Mouse (Mus musculus) left cerebral cortex, adult 8-10 months (tissue): Measurements from ENCODE around the gene Gm35315. TPM values are rescaled to one million over a fixed set of nuclear protein-coding genes. Genes with fewer than 3 reads are reported as not detected.
"Not testable (repeated sequence)": the region's sequence is repeated elsewhere in the genome, so short reads cannot be mapped to it uniquely, and the experiment has no call there.

ENCODE experiments used
- DNase-seq, 2 experiments: peaks; one replicate each; pipeline ENCODE4 v3.0.0; 2022; ENCODE audit warnings: low spot score in 2 of 2
- total RNA-seq, 4 experiments: library from RNA; stranded (reverse); gene quantifications; 2 replicates each; pipeline ENCODE4 v1.2.4; 2022

Gm35315 gene
- total RNA-seq: 1 to 10 TPM in 2 of 4 experiments, under 1 TPM in 2; 0.61 to 2.1 (median 1.2) TPM

DNA sequence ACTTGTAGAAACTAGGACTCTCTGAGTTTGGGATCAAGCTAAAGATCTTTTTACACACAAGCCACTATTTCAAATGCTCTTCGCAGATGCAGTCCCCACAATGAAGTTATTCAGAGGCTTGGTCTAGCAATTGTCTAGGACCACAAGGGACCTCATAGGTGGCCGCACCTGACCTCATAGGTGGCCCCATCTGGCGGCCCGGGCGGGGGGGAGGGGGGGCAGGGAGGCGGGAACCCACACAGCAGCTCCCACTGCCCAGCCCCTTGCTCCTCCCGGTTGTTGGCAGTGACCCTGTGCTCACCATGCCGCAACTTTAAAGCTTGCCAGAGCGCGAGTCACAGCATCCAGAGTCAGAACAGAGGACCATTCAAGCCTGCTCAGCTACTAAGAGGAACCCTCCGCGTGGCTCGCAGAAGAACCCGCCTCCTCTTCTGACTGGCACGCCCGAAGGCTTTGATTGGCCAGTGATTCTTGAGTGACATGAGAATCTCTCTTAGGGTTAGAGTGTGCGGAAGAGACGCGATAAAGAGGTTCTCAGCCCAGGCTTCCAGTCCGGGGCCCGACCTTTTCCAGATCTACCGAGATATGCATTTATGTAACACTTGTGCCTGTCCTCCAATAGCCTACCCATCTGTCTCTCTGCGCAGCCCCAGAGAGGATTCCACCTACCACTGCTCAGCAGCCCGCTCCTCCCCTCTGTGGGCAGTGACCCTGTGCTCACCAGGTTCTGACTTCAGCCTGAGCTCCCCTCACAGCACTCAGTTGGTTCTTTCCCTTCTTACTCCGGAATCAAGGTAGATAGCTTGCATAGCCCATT lies at the start of gene Gm35315:
TSS of gene Gm35315 (minus strand) at position 391 of the 817 bp plus-strand sequence.
- peak; percentile 74 to 90 for DNase-seq

DNA sequence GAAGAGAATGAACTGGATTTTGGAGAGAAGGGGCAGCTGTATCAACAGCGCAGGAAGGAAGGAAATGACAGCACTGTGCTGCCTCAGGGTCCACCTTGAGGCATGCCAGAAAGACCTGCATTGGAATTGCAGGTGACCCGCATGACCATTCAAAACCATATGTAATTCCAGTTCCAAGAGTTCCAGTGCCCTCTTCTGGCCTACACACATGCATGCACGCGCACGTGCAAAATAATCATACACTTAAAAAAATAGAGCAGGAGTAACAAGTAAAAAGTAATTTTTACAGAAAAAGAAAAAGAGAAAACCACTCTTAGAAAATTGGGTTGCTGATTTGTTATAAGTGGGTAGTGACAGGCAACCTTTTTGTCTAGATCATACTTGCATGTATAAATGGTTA lies 48.8 kb upstream of the Gm35315 start:
- no peak for DNase-seq

DNA sequence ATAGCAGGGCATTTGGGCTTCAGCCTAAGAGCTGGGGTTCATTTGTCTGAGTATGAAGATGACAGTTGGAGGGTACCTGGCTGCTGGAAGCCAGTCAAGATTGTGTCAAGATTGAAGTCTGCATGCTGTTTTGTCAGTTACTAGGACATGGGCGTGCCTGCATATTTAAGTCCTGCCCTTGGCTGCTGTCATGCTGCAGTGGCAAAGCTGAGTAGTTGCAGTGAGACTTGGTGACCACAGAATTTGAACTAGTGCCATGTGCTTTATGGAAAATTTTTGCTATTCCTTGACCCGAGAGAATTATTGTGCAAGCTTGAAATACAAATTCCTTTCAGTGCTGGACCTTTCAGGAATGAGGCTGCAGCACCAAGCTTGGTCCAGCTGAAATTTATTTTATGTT lies 48.1 kb upstream of the Gm35315 start:
- DNase-seq: no peak

DNA sequence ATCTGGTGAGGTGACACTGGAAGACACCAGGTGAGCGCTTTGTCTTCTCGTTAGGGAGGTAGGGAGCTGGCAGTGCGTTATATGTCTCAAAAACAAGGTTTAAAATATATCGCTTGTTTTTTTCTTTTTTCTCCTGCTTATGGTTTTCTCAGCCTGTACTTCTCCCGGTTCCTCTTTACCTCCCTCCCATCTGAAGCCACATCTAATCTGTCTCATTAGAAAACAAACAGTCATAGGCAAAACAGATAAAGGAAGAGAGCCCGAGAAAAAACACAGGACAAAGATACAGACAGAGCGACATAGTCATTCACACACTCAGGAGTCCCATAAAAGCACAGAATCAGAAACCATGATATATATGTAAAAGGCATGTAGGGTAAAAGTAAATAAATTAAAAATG lies 46.2 kb upstream of the Gm35315 start:
- no peak for DNase-seq

DNA sequence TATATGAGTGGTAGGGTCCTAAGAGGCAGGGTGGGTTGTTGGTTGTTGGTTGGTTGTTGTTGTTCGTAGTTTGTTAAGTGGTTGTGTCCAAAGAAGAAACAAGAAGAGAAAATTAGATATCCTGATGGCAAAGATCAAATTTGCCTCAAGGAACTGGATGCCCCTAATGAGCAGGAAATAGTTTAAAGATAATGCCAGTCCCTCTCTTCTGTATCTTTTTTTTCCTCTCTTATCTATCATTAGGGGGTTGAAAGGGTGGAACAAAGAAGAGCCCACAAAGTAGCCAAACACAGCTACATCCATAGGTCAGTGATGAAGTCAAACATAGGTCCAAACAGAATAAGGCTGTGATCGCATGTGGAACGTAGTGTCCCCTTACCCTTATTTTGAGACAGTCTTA lies 45.1 kb upstream of the Gm35315 start:
- DNase-seq: no peak

DNA sequence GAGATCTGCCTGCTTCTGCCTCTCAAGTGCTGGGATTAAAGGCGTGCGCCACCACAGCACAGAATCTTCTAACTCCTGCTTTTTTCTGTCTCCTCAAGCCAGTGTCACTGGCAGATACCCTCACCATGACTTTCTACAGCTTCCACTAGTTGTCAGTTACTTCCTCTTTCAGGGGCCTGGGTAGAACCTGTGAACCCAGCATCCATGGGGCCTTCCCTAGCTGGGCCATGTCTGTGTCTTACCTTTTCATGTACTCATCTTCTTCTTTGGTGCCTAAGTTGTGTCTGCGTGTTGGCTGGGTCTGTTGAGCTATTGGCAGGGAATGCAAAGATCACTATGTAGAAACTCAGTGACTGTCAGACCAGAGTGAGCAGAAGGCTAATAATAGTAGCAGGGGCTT lies 43.6 kb upstream of the Gm35315 start:
- no peak for DNase-seq

DNA sequence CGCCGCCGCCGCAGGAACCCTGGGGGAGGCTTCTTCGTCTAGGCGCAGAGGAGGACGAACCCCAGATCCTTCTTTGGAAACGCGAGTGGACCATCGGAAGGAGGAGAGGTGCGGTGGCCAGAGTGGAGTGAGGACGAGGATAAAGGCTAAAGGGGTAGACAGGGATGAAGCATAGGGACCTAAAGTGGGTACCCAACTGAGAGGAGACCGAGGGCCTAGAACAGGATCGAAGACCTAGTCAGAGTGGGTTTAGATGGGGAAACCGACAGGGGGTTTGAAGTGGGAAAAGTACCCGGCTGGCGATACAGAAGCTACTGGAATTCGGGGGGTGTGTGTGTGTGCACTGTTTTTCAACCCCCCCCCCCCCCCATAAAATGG lies 41.9 kb upstream of the Gm35315 start:
- DNase-seq: no peak

DNA sequence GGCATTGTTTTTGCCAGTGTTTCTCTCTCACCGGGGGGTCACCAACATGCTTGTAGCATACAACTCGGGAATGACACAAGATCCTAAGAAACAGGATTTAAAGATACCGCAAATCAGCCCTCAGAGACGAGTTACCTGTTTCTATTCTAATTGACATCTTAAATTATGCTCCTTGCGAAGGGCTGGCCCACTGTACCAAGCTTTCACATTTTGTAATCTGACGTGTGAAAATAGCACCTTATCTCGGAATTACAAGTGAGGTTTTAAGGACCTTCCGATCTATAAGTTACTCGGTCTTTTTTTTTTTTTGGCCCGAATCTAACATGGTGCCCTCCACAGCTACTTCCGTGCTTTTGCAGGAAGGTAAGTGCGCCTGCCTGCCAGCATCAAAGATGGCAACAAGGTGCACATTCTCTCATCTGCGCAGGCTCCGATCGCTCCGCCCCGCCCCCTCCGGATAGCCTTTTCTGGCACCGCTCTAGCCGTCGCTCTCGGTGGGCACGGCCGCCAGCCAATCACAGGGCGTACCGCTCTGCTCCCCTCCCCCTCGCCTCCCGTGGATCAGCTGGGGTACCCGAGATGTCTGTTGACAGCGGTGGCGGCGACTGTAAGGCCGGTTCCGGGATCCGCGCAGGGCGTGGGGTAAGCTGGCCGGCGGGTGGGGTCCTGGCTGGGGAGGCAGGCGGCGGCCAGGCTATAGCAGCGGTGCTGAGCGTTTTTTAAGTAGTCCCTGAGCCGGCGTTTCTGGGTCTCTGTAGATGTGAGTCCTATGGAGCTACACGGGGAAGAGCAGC lies 41.3 kb upstream of the Gm35315 start, which contains the start of gene Chfr:
TSS of gene Chfr (plus strand) at position 550 of the 794 bp plus-strand sequence.
- DNase-seq: peak; percentile 97 to 99

DNA sequence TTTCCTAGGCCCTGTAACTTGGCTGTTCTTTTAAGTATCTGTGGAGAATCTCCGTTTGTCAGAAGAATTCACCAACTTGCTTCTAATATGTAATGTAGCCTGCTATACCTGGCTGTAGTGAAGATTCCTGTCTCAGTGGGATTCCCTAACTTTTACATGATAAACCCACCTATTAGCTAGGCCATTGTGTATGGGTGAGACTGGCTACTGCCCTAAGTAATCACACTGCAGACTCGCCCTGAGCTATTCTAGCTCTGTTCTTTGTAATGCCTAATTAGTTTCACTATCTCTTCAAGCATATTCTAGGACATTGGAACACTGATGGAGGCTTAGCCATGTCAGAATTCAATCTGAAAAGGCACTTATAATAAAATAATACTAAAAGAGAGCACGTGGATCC lies 28.2 kb upstream of the Gm35315 start:
- DNase-seq: not testable (repeated sequence)

DNA sequence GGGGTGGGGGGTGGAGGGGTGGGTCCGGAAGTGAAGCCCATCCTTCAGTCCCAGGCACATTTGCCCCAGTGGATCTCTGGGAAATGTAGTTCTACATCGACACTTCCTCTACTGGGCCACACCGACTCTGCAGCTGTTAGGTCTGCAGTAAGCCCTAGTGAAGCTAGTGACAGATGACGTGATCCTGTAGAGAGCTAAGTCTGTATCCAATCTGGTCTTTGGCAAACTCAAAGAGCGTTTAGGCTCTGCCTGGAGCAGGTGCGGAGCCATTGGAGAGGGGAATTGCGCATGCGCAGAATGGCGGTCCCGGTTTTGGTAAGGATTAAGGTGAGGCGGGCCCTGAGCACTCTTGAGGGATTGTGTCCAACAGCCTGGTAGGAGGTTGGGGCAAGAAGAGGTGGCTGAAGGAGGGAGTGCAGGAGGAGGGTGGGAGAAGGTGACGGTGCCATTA lies 15.8 kb upstream of the Gm35315 start, which contains the start of gene Zfp605:
TSS of gene Zfp605 (plus strand) at position 102 of the 451 bp plus-strand sequence.
- DNase-seq: peak; percentile 93 to 94

DNA sequence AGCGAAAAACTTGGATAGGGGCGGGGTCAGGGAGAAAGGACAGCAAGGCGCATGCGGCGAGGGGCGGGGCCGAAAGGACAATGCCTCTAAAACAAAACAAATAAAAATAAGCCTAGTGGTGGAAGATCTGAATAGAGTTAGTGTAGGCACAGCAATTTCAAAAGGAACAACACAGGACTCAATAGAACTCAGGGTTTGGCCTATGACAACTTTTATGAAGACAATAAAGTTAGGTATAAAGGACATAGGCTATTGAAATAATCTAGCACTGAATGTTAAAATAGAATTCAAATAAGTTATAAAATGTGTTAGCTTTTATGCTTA lies 14.0 kb upstream of the Gm35315 start:
- DNase-seq: no peak

DNA sequence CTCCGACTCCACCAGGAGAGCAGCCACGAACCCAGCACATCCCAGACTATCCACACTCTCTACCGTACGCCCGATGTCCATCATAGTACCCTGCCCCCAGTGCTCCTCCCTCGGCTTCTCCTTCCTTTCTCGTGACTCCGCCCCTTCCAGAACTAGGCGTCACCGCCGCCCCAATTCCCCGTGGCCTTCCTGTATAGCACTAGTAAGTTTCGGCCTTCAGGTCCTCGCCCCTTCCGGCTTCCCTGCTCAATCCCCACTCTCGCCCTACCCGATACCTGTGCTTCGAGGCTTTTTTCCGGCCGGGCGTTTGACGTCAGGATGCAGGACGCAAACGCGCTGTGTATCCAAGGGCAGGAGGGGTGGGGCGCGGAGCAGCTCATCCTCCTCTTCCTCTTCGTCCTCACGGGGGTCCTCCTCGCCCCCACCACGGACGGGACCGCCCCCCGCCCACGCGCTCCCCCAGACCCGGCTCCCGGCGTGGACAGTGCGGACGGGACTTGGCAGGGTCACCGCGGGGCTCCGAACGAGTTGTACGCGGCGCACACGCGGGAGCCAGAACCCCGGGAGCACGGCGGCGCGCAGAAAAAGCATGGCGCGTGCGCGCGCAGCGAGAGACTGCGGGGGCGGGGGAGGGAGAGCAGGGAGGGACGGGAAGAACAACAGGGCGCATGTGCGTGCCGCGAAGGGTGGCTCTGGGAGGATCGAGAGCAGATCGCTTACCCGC lies 13.5 kb upstream of the Gm35315 start, which contains the start of gene Gtpbp6:
TSS of gene Gtpbp6 (minus strand) at position 617 of the 724 bp plus-strand sequence.
- peak; percentile 85 to 96 for DNase-seq

DNA sequence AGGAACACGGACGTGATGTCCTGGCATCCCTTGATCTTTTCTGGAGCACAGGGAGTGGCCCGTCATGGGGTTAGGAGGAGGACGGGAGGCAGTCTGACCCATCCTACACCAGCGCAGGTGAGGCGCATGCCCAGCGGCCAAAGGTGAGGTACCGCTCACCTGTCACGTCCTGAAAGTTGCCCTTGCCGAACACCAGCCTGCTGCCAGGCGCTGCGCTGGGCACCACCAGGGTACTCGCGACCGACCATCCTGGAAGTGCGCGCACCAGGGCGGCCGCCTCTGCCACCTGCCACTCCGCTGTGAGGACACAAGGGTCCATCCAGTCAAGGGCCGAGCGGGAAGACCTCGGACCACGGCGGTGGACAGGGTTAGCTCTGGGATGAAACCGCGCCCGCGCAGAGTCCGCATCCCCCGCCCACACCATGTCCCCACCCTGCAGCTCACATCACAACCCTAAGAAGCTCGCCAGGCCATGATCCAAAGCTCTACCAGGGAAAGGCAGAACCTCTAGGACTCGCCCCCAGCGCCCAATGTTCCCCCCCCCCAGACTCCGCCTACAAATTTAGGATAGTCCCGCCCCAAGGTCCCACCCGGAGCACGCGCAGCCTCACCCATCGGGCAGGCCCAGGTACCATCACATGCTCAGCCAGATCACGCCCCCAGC lies 12.8 kb upstream of the Gm35315 start:
- DNase-seq: peak; percentile 22 to 59

DNA sequence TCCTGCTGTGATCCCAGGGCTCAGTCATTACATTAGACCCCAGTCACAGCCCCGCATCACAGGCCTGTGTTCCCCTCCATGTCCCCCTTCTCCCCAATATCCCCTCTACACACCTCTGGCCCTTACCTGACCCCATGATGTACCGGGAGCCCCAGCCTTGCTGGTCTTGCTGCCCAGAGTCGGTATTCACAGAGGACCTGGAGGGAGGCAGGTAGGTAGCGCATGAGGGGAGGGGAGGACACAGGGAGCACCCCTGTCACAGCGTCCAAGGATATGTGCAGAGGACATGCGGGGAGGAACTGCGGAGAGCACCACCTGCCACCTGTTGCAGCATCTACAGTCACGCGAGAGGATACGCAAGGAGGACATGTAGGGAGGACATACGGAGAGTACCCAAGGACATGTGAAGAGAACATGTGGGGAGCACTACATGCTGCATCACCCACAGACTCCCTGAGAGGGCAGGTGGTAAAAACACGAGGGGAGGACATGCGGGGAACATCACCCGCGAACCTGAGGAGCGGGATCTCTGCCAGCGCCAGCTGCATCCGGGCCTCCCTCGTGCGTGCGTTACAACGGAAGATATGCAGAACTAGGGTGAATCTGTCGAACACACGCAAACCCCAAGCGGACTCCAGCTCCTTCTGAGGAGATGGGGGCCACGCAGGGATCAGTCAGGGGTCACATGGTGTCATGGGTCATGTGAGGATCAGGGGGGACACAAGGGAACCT lies 12.1 kb upstream of the Gm35315 start:
- peak; percentile 17 to 51 for DNase-seq

DNA sequence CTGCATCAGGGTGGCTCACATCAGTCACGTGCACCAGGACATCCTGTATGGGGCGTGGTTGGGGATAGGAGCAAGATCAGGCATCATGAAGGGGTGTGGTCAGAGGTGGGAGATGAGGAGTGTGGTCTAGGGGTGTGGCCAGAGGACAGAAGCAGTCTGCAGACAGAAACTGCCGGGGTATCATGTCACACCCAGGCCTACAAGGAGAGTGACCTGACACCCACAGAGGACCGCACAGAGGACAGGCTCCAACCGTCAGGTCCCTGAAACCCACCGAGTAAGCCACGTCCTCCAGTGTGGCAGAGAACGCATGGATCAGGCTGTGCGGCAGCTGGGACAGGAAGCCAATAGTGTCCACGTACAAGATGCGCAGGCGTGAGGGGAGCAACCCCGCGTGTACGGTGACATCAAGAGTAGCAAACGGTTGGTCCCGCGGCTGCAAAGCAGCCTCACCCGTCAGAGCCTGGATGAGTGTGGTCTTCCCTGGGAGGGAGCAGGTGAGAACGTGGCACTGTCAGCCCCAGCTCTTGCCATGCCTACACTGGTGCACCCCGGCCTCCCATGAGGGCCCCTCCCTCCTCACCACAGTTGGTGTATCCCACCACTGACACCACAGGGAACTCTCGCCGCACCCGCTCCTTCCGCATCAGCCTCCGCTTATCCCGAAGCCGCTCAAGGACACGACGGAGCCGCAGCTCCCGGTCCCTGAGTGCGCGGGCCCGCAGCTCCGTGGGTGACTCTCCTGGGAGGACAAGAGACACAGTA lies 10.6 kb upstream of the Gm35315 start:
- DNase-seq: peak in 1 of 2 experiments; percentile 13

DNA sequence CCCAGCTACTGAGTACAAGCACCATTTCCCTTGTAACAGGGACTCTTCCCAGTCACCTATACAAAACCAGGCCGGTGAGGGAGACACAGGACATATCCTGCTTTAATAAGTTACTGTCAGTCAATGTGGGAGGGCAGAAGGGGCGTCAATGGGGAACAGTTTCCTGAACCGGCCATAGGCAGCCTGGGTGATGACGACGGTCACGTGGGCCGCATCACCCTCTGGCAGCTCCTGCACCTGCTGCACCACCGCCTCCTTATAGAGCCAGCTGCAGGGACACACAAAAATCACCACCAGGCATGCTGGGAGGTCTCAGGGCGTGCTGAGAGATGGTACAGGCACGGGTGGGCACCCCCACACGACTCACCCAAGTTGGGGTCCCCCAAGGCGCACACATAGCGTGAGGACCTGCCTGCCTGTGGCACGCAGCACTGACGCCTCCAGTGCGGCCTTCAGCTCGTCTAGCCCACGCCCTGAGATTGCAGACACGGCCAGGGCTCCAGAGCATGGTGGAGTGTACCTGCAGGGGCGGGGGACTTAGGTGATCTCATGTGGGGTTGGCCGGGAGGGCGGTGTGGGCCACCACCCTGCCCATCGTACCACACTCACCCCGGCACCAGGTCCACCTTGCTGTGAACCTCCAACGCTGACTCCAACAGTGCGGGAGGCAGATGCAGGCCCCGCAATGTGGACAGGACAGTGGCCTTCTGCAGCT lies 9.8 kb upstream of the Gm35315 start:
- DNase-seq: no peak

DNA sequence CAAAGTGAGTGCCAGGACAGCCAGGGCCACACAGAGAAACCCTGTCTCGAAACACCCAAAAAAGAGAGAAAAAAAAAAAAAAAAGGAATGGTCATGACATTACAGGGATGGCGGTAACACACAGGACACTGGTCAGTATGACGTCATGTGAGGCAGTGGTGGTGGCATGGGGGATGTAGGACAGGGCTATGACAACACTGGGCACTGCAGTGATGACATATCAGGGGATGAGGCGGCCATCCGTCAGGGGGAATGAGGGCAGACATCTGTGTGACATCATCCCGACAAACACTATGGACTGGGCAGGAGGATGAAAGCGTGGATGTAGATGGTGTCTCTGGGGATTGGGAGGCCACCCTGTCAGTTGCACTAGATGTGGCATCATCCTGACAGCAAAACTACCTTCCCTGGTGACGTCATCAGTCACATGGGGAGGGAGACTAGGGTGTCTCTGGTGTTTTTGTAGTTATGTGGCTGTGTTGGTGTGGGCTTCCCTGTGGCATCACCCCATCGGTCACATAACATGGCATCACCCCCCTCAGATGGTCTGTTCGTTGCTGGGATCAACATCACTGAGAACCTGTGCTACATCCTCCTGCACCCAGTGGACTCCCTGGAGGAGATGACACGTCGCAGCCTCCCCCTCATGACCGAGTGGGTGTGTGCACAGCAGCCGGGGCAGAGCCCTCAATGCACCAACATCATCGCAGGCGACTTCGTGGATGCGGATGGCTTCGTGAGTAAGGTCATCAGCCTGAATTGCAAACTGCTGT lies 8.8 kb upstream of the Gm35315 start:
- peak in 1 of 2 experiments; percentile 12 for DNase-seq

DNA sequence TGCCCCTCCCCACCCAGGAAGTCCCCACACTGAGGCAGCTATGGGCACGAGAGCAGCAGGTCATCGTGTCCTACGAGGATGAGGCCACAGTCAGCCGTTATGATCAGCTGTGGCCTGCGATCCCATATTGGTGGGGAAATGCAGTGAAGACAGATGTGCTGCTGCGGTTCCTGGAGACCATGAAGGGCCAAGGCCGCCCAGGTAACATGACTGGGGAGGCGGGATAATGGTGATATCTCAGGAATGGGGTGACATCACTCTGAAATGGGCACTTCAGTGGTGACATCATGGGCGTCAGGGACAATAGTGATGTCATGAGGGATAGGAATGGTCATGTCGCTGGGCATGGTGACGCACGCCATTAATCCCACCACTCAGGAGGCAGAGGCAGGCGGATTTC lies 8.2 kb upstream of the Gm35315 start:
- no peak for DNase-seq
